Mouse (Mus musculus) ovary, postnatal 36 days (tissue): ENCODE measurements around the gene Ifna14.
A peak's percentile ranks its signal among the peaks of the same experiment; 100 is the strongest.
"Not testable (repeated sequence)": the region's sequence is repeated elsewhere in the genome, so short reads cannot be mapped to it uniquely, and the experiment has no call there.

ENCODE experiments used
- DNase-seq: peaks from one replicate; pipeline ENCODE4 v3.0.0; 2022; ENCODE audit warnings: low spot score, mixed read lengths

Gene Ifna14

DNA sequence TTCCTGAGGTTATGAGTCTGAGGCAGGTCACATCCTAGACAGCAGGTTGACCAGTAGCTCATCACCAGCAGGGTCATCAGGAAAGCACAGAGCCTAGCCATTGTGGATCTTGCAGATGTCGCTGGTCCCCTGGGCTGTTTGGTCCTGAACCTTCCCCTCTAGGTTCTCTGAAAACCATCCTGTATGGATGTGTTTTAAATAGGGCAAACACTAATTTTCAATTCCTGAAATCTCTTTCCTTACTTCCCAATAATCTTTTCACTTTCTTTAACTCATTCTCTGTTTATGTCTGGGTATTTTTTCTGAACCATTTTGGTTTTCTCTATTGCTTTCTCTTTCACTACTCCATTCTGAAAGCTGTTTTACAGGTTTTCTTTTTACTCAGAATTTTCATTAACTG lies at the start of gene Ifna14:
TSS of gene Ifna14 (minus strand) at position 101 of the 400 bp plus-strand sequence.
- DNase-seq, result no peak

DNA sequence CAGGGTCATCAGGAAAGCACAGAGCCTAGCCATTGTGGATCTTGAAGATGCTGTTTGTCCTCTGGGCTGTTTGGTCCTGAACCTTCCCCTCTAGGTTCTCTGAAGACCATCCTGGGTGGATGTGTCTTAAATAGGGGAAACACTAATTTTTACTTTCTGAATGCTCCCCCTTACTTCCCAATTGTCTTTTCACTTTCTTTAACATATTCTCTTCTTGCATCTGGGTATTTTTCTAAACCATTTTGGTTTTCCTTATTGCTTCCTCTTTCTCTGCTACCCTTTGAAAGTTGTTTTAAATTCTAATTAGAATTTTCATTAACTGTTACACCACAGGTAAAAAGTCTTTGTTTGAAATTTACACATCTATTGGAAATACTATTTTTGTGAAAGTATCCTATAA lies 31.7 kb upstream of the Ifna14 start, which contains the start of gene Ifna12:
TSS of gene Ifna12 (minus strand) at position 101 of the 400 bp plus-strand sequence.
- DNase-seq, result no peak

GRCm38 (mm10) chr4:88592285-88592684 lies 20.7 kb upstream of the Ifna14 start, which contains the start of gene Ifna9:
TSS of gene Ifna9 (minus strand) at chr4:88592385.
- no peak for DNase-seq

- no peak for DNase-seq
These were observed 9.8 kb downstream of the Ifna14 start for GRCm38 (mm10) chr4:88561791-88562190.

DNA sequence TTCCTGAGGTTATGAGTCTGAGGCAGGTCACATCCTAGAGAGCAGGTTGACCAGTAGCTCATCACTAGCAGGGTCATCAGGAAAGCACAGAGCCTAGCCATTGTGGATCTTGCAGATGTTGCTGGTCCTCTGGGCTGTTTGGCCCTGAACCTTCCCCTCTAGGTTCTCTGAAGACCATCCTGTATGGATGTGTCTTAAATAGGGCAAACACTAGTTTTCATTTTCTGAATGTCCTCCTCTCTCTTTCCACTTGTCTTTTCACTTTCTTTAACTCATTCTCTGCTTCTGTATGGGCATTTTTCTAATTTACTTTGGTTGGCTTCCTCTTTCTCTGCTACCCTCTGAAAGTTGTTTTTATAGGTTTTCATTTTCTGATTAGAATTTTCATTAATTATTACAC lies 13.5 kb downstream of the Ifna14 start, which contains the start of gene Ifna15:
TSS of gene Ifna15 (minus strand) at position 101 of the 400 bp plus-strand sequence.
- not testable (repeated sequence) for DNase-seq

GRCm38 (mm10) chr4:88550161-88550945 lies 21.2 kb downstream of the Ifna14 start:
- peak; percentile 74 for DNase-seq

DNA sequence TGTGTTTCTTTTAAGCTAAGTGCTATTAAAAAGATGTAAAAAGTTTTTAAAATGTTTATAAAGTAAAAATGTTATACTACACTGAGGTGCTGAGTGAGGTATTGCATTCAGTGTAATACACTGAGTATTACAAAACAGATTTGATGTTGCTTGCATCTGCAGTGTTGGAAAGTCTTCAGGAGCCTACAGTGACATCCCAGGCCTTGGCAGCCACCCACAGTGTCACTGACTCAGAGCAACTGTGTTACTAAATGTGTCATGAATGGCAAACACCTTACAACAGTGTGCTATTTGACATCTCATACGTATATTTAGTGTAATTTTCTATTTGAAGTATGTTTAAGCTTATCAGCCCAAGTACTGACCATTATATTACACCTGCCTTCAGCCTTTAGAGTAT lies 23.6 kb downstream of the Ifna14 start:
- no peak for DNase-seq

- DNase-seq, result no peak
These were observed 27.9 kb downstream of the Ifna14 start for GRCm38 (mm10) chr4:88543649-88544234.

DNA sequence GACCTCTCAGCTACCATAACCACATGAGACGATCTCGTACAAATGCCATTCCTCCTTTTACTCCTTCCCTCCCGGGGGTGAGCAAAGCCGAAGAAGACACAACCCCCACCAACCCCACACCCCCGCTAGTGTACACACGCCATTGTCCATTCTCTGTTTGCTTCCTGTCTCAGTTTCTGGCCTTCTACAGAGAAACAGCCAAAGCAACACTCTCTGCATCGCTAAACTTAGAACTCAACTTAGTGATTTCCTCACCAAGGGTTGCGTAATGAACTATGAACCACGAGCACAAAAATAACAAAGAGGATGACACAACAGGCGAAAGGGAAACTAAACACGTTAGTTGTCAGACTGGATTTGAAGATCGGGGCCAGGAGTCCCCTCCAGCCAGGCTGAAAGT lies 34.3 kb downstream of the Ifna14 start:
- DNase-seq, result no peak

GRCm38 (mm10) chr4:88536640-88537039 lies 35.0 kb downstream of the Ifna14 start:
- no peak for DNase-seq

- DNase-seq, result no peak
These were observed 35.9 kb downstream of the Ifna14 start for GRCm38 (mm10) chr4:88535742-88536141.

- no peak for DNase-seq
These were observed 36.7 kb downstream of the Ifna14 start for GRCm38 (mm10) chr4:88534903-88535302.

DNA sequence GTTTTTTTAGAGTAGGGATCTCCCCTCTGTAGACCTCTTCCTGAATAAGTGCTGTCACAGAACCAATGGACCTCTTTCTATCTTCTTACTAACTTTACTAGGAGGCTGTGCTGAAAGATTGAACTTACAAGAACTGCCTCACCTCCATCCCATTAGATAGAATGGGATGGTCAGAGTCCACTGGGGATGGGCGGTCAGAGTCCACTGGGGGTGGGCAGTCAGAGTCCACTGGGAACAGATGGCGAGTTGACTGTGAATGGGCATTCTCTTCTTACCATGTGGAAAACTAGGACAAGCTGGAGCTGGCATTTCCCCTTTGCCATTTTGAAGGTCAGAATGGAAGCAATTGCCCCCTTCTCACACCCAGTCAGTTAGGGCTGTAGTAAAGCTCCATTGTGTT lies 38.1 kb downstream of the Ifna14 start:
- no peak for DNase-seq

GRCm38 (mm10) chr4:88530892-88531291 lies 40.7 kb downstream of the Ifna14 start:
- DNase-seq, result no peak

GRCm38 (mm10) chr4:88530271-88530670 lies 41.3 kb downstream of the Ifna14 start:
- DNase-seq, result no peak

GRCm38 (mm10) chr4:88526379-88527049 lies 45.1 kb downstream of the Ifna14 start:
- DNase-seq, result no peak

DNA sequence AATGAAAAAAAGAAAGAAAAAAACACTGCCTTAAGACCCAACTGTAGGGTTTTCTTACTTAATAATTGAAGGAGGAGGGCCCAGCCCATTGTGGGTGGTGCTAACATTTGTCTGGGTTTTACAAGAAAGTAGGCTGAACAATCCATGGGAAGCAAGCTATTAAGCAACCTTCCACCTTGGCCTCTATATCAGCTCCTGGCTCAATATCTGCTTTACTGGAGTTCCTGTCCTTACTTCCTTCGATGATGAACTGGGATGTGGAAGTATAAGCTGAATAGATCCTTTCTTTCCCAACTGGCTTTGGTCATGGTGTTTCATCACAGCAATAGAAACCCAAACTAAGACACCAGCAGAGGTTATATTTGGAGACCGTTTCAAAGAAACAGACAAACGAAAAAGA lies 46.2 kb downstream of the Ifna14 start:
- DNase-seq, result no peak

DNA sequence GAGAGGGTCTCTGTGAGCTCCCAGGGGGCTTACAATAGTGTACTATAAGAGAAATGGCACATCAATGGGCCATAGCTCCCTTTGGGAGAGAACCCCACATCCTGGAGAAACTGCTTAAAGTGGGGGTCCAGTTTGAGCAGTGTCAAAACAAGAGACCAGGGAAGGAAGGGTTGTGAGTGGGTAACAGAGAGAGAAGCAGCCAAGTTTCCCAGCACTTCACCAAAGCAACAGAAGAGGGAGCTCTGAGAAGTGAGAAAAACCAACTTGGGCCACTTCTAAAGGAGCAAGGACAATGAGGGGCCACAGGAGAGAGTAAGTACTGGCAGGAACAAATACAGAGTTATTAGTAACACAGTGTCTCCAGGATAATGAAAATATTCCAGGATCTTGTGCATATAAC lies 48.4 kb downstream of the Ifna14 start:
- DNase-seq, result no peak

DNA sequence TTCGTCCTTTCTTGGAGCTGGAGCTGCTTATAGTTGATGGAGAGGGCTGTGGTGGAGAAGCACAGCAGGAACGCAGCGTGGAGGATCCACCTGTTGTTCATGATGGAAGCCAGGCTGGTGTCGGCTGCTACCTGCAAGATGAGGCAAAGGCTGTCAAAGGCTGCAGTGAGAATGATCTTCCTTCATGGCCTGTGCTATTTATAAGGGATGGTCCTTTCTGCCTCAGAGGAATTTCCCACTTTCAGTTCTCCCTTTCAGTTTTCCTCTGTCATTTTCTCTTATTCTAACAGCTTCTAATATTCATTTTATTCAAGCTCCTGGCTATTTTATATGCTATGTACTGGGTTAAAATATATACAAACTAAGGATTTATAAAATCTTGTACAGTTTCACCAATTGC lies 48.9 kb downstream of the Ifna14 start, which contains the start of gene Ifnb1:
TSS of gene Ifnb1 (minus strand) at position 101 of the 400 bp plus-strand sequence.
- DNase-seq, result no peak
